Mouse (Mus musculus): ENCODE results near the gene Tspan9. TPM values are rescaled to one million over a fixed set of nuclear protein-coding genes. Genes with fewer than 3 reads are reported as not detected.

The Tspan9 gene
- polyA plus RNA-seq, 1 experiment from 2014 or later: 102 TPM

DNA sequence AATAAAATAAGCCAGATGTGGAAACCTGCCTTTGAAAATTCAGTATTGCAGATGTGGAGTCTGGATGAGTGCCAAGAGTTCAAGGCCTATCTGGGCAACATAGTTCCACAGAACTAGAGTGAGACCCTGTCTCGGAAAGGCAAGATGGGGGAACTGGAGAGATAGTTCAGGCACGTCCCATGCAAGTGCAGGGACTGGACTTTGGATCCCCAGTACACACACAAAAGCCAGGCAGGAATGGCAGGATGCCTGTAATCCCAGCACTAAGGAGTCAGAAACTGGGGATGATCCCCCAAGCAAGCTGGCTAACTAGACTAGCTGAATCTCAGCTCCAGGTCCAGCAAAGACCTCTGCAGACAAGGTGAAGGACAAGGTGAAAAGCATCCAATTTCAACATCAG, 12.5 kb upstream of the Tspan9 start:
- H3K36me3 ChIP-seq (ENCODE audit: insufficient read depth, low read length): no peaks in the 10 kb centered on the region
- DNase-seq (ENCODE audit: low spot score): no peak
- no peak overlapping the region for H3K27ac ChIP-seq
- no peaks in the 10 kb centered on the region for H3K4me1 ChIP-seq (replicated peaks; ENCODE audit: insufficient read depth, low read length)
- no peak overlapping the region for H3K4me2 ChIP-seq (ENCODE audit: low read length)
- H3K9ac ChIP-seq (ENCODE audit: low read depth, low read length): no peak overlapping the region
- TF ChIP-seq CTCF (IDR thresholded peaks at IDR 0.05; ENCODE audit: low read depth): no peak
- ATAC-seq (replicated peaks; ENCODE audit: low FRiP score, low read depth): no peak
- H3K4me3 ChIP-seq (replicated peaks; ENCODE audit: low read depth, low read length): no peak overlapping the region
- no peaks in the 10 kb centered on the region for H3K27me3 ChIP-seq (ENCODE audit: insufficient read depth, low read length)
- no peaks in the 10 kb centered on the region for H3K9me3 ChIP-seq (replicated peaks; ENCODE audit: low read length)
- WGBS: 77% methylated on average over 2 of the region's 2 CpGs

DNA sequence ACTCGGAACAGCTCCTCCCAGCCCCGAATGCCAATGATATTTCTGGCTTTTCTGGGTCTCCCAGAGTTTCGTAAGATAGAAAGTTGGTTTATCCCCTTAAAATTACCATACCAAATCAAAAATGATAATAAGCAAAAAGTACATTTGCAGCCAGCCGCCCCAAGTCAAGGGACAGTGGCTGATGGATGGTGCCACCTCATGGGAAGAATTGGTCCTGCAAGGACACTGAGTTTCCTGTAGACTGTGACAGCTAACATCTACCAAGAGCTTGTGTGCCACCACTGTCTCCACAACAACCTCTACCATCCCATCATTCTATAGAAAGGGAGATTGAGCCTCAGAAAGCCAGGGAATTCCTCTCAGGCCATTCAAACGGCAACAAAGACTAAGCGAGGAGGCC, 2.4 kb upstream of the Tspan9 start:
- DNase-seq (ENCODE audit: low spot score): peak; percentile 67
- TF ChIP-seq CTCF (IDR thresholded peaks at IDR 0.05; ENCODE audit: low read depth): peak; percentile 84

DNA sequence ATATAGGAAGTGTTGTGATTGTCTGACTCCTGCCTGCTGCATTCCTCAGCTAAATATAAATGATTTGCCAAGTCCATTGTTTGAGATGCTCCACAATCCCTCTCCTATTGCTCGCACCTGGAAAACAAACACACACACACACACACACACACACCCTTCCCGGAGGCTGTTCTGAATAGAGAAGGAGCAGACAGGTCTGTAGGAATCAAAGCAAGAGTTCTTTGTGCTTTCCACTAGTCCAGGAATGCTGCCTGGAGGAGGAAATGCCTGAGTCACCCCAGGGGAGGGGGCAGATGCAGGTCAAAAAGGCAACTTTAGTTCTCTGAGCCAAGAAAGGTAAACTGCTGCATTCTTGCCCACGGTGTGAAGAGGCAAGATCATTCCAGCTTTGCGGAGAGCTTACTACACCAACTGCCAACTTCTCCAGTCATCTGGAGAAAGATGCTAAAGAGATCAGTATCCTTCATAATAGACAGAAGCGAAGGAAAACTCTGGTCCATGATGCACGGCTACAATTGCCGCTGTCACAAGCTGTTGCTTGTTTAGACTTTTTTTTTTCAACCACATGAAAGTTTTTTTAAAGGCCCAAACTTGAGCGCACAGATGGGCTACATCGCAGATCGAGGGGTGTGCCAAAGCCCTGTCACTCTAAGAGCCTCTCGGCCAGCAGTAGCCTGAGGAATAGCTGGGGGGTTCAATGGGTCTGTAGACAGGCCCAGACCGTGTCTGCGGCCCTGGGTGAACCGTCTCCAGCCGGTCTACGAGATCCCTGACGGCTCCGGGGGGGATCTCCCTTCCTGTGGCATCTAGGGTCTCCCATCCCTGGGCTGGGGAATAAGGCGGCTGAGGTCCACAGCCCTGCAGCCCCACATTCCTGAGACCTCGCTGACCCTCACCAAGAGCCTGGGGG, 770 bp downstream of the Tspan9 start:
- Histone ChIP-seq H3K4me3 (replicated peaks; ENCODE audit: low read depth, low read length) (peak overlapping the region; percentile 83), H3K9ac (ENCODE audit: low read depth, low read length) (peak overlapping the region; percentile 88), H3K36me3 (ENCODE audit: insufficient read depth, low read length) (no peaks in the 10 kb centered on the region), H3K9me3 (replicated peaks; ENCODE audit: low read length) (no peaks in the 10 kb centered on the region), H3K4me2 (ENCODE audit: low read length) (peak overlapping the region; percentile 78), H3K27me3 (ENCODE audit: insufficient read depth, low read length) (no peaks in the 10 kb centered on the region), H3K27ac (peak overlapping the region; percentile 91), H3K4me1 (replicated peaks; ENCODE audit: insufficient read depth, low read length) (peaks cover 7% of the 10 kb centered on the region; the same call in 1 of the 2 replicates)
- ATAC-seq (replicated peaks; ENCODE audit: low FRiP score, low read depth) (peak; percentile 74), DNase-seq (ENCODE audit: low spot score) (peak; percentile 91)
- WGBS: 3% methylated on average over 20 of the region's 20 CpGs
- TF ChIP-seq CTCF (IDR thresholded peaks at IDR 0.05; ENCODE audit: low read depth): no peak

More for the DNA sequence above, 2.4 kb upstream of the Tspan9 start:
- Histone ChIP-seq H3K4me3 (replicated peaks; ENCODE audit: low read depth, low read length) (no peak overlapping the region), H3K4me1 (replicated peaks; ENCODE audit: insufficient read depth, low read length) (peaks cover 7% of the 10 kb centered on the region; the same call in 1 of the 2 replicates), H3K27ac (no peak overlapping the region), H3K36me3 (ENCODE audit: insufficient read depth, low read length) (no peaks in the 10 kb centered on the region), H3K4me2 (ENCODE audit: low read length) (no peak overlapping the region), H3K27me3 (ENCODE audit: insufficient read depth, low read length) (no peaks in the 10 kb centered on the region), H3K9ac (ENCODE audit: low read depth, low read length) (no peak overlapping the region), H3K9me3 (replicated peaks; ENCODE audit: low read length) (no peaks in the 10 kb centered on the region)
- no peak for ATAC-seq (replicated peaks; ENCODE audit: low FRiP score, low read depth)
- 51% methylated on average over 6 of the region's 6 CpGs for WGBS

DNA sequence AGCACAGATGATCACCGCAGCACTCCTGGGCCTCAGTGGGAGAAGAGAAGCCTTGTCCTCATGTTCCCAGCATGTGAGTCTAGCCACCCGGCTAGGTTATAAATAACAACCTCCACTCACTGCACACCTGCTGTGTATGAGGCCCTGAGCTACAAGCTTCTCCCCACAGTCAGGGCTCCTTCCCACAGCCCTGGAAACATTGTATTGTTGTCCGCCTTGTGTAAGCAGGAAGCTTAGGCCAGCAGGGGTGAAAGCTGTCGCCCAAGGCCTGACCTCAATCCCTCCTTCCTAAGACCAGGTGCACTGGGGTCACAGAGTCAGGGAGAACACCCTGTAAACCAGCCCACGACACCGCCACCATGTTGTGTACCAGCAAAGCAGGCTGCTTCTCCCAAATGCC, 2.7 kb downstream of the Tspan9 start:
- H3K27me3 ChIP-seq (ENCODE audit: insufficient read depth, low read length): no peaks in the 10 kb centered on the region
- no peaks in the 10 kb centered on the region for H3K9me3 ChIP-seq (replicated peaks; ENCODE audit: low read length)
- no peak overlapping the region for H3K4me2 ChIP-seq (ENCODE audit: low read length)
- H3K4me1 ChIP-seq (replicated peaks; ENCODE audit: insufficient read depth, low read length): peaks cover 17% of the 10 kb centered on the region; the same call in 1 of the 2 replicates
- WGBS: 69% methylated on average over 6 of the region's 6 CpGs
- no peaks in the 10 kb centered on the region for H3K36me3 ChIP-seq (ENCODE audit: insufficient read depth, low read length)
- no peak for ATAC-seq (replicated peaks; ENCODE audit: low FRiP score, low read depth)
- TF ChIP-seq CTCF (IDR thresholded peaks at IDR 0.05; ENCODE audit: low read depth): no peak
- no peak for DNase-seq (ENCODE audit: low spot score)
- no peak overlapping the region for H3K27ac ChIP-seq
- H3K9ac ChIP-seq (ENCODE audit: low read depth, low read length): no peak overlapping the region
- H3K4me3 ChIP-seq (replicated peaks; ENCODE audit: low read depth, low read length): no peak overlapping the region

DNA sequence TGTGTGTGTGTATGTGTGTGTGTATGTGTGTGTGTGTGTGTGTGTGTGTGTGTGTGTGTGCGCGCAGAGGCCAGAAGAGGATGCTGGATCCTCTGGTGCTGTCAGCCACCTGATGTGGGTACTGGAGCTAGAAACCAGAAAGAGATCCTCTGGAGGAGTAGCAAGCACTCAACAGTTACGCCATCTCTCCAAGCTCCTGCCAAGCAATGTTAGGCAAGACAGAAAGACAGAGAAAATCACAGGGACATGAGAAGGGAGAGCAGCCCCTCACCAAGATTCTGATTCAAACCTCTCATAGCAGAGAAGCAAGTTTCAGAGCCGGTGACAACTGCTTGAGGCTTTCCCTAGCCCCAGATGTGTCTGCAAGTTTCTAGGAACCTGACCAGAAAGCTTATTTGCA, 5.5 kb downstream of the Tspan9 start:
- ATAC-seq (replicated peaks; ENCODE audit: low FRiP score, low read depth) (no peak), DNase-seq (ENCODE audit: low spot score) (no peak)
- Histone ChIP-seq H3K36me3 (ENCODE audit: insufficient read depth, low read length) (no peaks in the 10 kb centered on the region), H3K27me3 (ENCODE audit: insufficient read depth, low read length) (no peaks in the 10 kb centered on the region), H3K9me3 (replicated peaks; ENCODE audit: low read length) (no peaks in the 10 kb centered on the region), H3K4me3 (replicated peaks; ENCODE audit: low read depth, low read length) (no peak overlapping the region), H3K4me2 (ENCODE audit: low read length) (no peak overlapping the region), H3K4me1 (replicated peaks; ENCODE audit: insufficient read depth, low read length) (peaks cover 37% of the 10 kb centered on the region), H3K9ac (ENCODE audit: low read depth, low read length) (no peak overlapping the region), H3K27ac (0 out of 2 replicates have a peak overlapping the region, but pooled peaks have one; percentile 2)
- TF ChIP-seq CTCF (IDR thresholded peaks at IDR 0.05; ENCODE audit: low read depth): no peak
- 82% methylated on average over 4 of the region's 4 CpGs for WGBS

DNA sequence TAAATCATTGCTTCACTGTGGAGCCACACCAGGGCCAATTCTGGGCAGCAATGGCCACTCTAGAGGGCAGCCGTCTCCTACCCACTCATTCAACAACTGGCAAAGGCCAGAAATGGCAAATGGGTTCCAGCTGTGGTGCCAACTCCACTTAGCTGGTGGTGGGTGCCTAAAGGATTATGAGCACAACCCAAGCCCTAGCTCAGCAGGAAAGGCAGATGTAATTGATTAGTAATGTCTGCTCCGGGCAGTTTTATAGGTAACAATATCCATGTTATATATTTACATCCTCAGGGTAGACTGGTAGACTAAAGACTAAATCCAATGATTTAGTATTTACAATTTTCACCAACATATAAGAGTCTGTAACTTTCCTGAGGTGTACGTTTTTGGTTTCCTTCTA, 6.7 kb downstream of the Tspan9 start:
- H3K36me3 ChIP-seq (ENCODE audit: insufficient read depth, low read length): no peaks in the 10 kb centered on the region
- H3K4me3 ChIP-seq (replicated peaks; ENCODE audit: low read depth, low read length): no peak overlapping the region

More for the DNA sequence above, 6.7 kb downstream of the Tspan9 start:
- no peak overlapping the region for H3K4me2 ChIP-seq (ENCODE audit: low read length)
- no peak for TF ChIP-seq CTCF (IDR thresholded peaks at IDR 0.05; ENCODE audit: low read depth)
- H3K9ac ChIP-seq (ENCODE audit: low read depth, low read length): no peak overlapping the region
- no peaks in the 10 kb centered on the region for H3K9me3 ChIP-seq (replicated peaks; ENCODE audit: low read length)
- no peak for ATAC-seq (replicated peaks; ENCODE audit: low FRiP score, low read depth)
- H3K27ac ChIP-seq: no peak overlapping the region
- DNase-seq (ENCODE audit: low spot score): no peak
- no peaks in the 10 kb centered on the region for H3K27me3 ChIP-seq (ENCODE audit: insufficient read depth, low read length)
- peaks cover 36% of the 10 kb centered on the region for H3K4me1 ChIP-seq (replicated peaks; ENCODE audit: insufficient read depth, low read length)
- WGBS: 87% methylated on average over 3 of the region's 3 CpGs

Data from kidney, postnatal 0 days (tissue).